Mouse (Mus musculus): ENCODE data around the gene Adrm1. TPM values are rescaled to one million over a fixed set of nuclear protein-coding genes. Genes with fewer than 3 reads are reported as not detected.

The Adrm1 gene
- total and polyA plus RNA-seq, 2 experiments = 30.7 to 107 TPM

DNA sequence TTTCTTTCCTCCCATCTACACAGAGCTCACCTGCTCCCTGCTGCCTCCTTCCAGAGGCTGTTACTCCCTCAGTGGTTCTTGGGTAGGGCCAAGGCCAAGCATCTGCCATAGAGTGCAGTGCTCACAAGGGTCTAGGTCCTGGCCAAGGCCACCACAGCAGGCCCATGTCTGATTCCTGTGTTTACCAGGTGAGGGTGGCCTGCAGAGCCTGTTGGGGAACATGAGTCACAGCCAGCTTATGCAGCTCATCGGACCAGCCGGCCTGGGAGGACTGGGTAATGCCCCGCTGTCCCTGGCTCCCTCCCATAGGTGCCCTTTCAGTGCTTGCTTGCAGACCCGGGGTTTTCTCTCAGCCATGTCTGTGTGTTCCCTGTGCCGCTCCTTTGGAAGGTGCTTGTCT lies 2.8 kb downstream of the Adrm1 start:
- H3K4me1 ChIP-seq (ENCODE audit: control insufficient read depth, insufficient read depth, low read length) = peaks cover 20% of the 10 kb centered on the region
- peaks cover 5% of the 10 kb centered on the region; the same call in 1 of the 2 replicates for H3K36me3 ChIP-seq (ENCODE audit: control insufficient read depth, insufficient read depth, low read length)
- no peak for DNase-seq (ENCODE audit: extremely low read depth, low read depth, low spot score)

GRCm38 (mm10) chr2:180175725-180176124 lies 4.4 kb downstream of the Adrm1 start:
- peaks cover 12% of the 10 kb centered on the region for H3K79me2 ChIP-seq (ENCODE audit: control insufficient read depth, insufficient read depth, low read length)
- TF ChIP-seq POLR2A (IDR thresholded peaks at IDR 0.05; ENCODE audit: extremely low read depth, insufficient read depth, low read length) (no peak), CTCF (IDR thresholded peaks at IDR 0.05; ENCODE audit: low read depth, low read length) (no peak)
- H3K4me1 ChIP-seq (ENCODE audit: control insufficient read depth, insufficient read depth, low read length) = peaks cover 15% of the 10 kb centered on the region
- no peak overlapping the region for H3K9ac ChIP-seq (ENCODE audit: low read depth, low read length)
- WGBS = 90% methylated on average over 7 of the region's 7 CpGs
- no peak for DNase-seq (ENCODE audit: extremely low read depth, low read depth, low spot score)
- H3K36me3 ChIP-seq (ENCODE audit: control insufficient read depth, insufficient read depth, low read length) = peaks cover 5% of the 10 kb centered on the region; the same call in 1 of the 2 replicates
- no peak overlapping the region for H3K4me3 ChIP-seq (ENCODE audit: insufficient read depth, low read depth, low read length)
- no peak overlapping the region for H3K27ac ChIP-seq (replicated peaks; ENCODE audit: insufficient read depth, low read depth, low read length)
- H3K27me3 ChIP-seq (ENCODE audit: control insufficient read depth, insufficient read depth, low read length) = no peaks in the 10 kb centered on the region

More for the DNA sequence above, 2.8 kb downstream of the Adrm1 start:
- Histone ChIP-seq H3K27me3 (ENCODE audit: control insufficient read depth, insufficient read depth, low read length) (no peaks in the 10 kb centered on the region), H3K79me2 (ENCODE audit: control insufficient read depth, insufficient read depth, low read length) (peaks cover 12% of the 10 kb centered on the region), H3K9ac (ENCODE audit: low read depth, low read length) (no peak overlapping the region), H3K4me3 (ENCODE audit: insufficient read depth, low read depth, low read length) (no peak overlapping the region), H3K27ac (replicated peaks; ENCODE audit: insufficient read depth, low read depth, low read length) (no peak overlapping the region)
- TF ChIP-seq CTCF (IDR thresholded peaks at IDR 0.05; ENCODE audit: low read depth, low read length) (no peak), POLR2A (IDR thresholded peaks at IDR 0.05; ENCODE audit: extremely low read depth, insufficient read depth, low read length) (no peak)
- WGBS = 89% methylated on average over 5 of the region's 5 CpGs

DNA sequence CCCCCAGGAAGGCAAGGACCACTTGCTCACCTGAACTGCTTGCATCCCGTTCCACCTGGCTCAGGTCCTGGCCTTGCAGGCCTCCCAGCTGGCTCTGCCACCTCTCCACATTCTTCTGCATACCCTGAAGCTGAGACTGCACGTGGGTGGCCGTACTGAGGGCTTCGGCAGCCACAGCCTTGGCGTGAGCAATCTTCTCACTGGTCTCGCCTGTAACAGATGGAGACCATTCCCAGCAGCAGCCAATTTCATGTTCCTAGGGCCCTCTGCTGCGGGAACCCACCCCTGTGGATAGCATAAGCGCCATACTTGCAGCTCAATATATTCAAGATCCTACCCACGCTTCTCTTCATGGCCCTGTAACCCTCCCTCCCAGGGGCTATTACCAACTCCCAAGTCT lies 10.3 kb downstream of the Adrm1 start:
- DNase-seq (ENCODE audit: extremely low read depth, low read depth, low spot score) = no peak
- Histone ChIP-seq H3K36me3 (ENCODE audit: control insufficient read depth, insufficient read depth, low read length) (no peaks in the 10 kb centered on the region), H3K9ac (ENCODE audit: low read depth, low read length) (no peak overlapping the region), H3K4me1 (ENCODE audit: control insufficient read depth, insufficient read depth, low read length) (no peaks in the 10 kb centered on the region), H3K4me3 (ENCODE audit: insufficient read depth, low read depth, low read length) (no peak overlapping the region), H3K27ac (replicated peaks; ENCODE audit: insufficient read depth, low read depth, low read length) (no peak overlapping the region), H3K27me3 (ENCODE audit: control insufficient read depth, insufficient read depth, low read length) (no peaks in the 10 kb centered on the region), H3K79me2 (ENCODE audit: control insufficient read depth, insufficient read depth, low read length) (no peaks in the 10 kb centered on the region)
- WGBS = 86% methylated on average over 9 of the region's 9 CpGs
- TF ChIP-seq POLR2A (IDR thresholded peaks at IDR 0.05; ENCODE audit: extremely low read depth, insufficient read depth, low read length) (no peak), CTCF (IDR thresholded peaks at IDR 0.05; ENCODE audit: low read depth, low read length) (no peak)

DNA sequence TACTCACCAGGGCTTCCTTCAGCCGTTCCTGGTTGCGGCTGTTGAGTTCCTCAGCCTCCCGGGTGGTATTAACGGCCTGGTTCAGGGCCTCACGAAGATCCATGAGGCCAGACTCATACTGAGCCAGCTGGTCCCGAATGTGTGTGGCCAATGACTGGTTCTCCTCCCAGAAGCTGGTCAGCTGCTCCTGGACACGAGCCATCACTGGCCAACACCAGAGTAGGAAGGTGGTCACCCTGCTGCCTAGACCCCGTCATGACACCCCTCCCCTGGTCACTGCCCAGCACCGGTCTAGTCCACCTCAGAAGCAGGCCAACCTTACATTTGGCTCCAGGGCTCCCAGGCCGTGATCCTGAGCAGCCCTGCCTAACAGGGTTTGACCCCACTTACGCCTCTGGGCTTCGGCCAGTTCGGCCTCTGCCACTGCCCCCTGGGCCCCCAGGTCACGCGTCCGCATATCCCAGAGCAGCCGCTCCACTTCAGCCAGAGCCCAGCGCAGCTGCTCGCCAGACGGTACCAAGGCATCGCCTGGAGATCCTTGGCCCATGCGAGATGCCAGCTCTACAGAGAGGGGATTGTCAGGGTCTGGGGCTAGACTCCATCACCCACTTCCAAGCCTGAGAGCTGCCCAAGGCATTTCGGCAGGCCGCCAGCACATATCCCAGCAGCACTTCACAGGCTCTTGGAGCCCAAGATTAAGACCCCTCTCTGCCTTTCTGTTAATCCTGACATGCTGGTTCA lies 12.9 kb downstream of the Adrm1 start:
- H3K4me1 ChIP-seq (ENCODE audit: control insufficient read depth, insufficient read depth, low read length) = no peaks in the 10 kb centered on the region
- no peak for DNase-seq (ENCODE audit: extremely low read depth, low read depth, low spot score)
- TF ChIP-seq CTCF (IDR thresholded peaks at IDR 0.05; ENCODE audit: low read depth, low read length) = no peak
- no peak for TF ChIP-seq POLR2A (IDR thresholded peaks at IDR 0.05; ENCODE audit: extremely low read depth, insufficient read depth, low read length)
- no peak overlapping the region for H3K4me3 ChIP-seq (ENCODE audit: insufficient read depth, low read depth, low read length)
- WGBS = 91% methylated on average over 24 of the region's 24 CpGs
- no peak overlapping the region for H3K27ac ChIP-seq (replicated peaks; ENCODE audit: insufficient read depth, low read depth, low read length)
- H3K36me3 ChIP-seq (ENCODE audit: control insufficient read depth, insufficient read depth, low read length) = no peaks in the 10 kb centered on the region
- no peak overlapping the region for H3K9ac ChIP-seq (ENCODE audit: low read depth, low read length)
- no peaks in the 10 kb centered on the region for H3K27me3 ChIP-seq (ENCODE audit: control insufficient read depth, insufficient read depth, low read length)
- no peaks in the 10 kb centered on the region for H3K79me2 ChIP-seq (ENCODE audit: control insufficient read depth, insufficient read depth, low read length)

DNA sequence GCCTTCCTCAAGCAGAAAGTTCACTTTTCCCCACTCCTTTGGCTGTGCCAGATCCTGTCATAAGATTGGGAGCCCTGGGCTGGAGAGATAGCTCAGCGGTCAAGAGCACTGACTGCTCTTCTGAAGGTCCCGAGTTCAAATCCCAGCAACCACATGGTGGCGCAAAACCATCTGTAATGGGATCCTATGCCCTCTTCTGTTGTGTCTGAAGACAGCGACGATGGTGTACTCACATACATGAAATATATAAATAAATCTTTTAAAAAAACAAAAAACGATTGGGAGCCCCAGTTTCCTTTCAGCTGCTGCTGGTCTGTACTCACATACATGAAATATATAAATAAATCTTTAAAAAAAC lies 13.4 kb downstream of the Adrm1 start:
- no peak for TF ChIP-seq CTCF (IDR thresholded peaks at IDR 0.05; ENCODE audit: low read depth, low read length)
- TF ChIP-seq POLR2A (IDR thresholded peaks at IDR 0.05; ENCODE audit: extremely low read depth, insufficient read depth, low read length) = no peak
- Histone ChIP-seq H3K4me1 (ENCODE audit: control insufficient read depth, insufficient read depth, low read length) (no peaks in the 10 kb centered on the region), H3K27ac (replicated peaks; ENCODE audit: insufficient read depth, low read depth, low read length) (no peak overlapping the region), H3K36me3 (ENCODE audit: control insufficient read depth, insufficient read depth, low read length) (no peaks in the 10 kb centered on the region), H3K27me3 (ENCODE audit: control insufficient read depth, insufficient read depth, low read length) (no peaks in the 10 kb centered on the region), H3K79me2 (ENCODE audit: control insufficient read depth, insufficient read depth, low read length) (no peaks in the 10 kb centered on the region), H3K4me3 (ENCODE audit: insufficient read depth, low read depth, low read length) (no peak overlapping the region), H3K9ac (ENCODE audit: low read depth, low read length) (no peak overlapping the region)
- DNase-seq (ENCODE audit: extremely low read depth, low read depth, low spot score) = no peak
- WGBS = 78% methylated on average over 6 of the region's 6 CpGs

GRCm38 (mm10) chr2:180185686-180186085 lies 14.4 kb downstream of the Adrm1 start:
- H3K4me1 ChIP-seq (ENCODE audit: control insufficient read depth, insufficient read depth, low read length) = no peaks in the 10 kb centered on the region
- TF ChIP-seq CTCF (IDR thresholded peaks at IDR 0.05; ENCODE audit: low read depth, low read length) = no peak
- TF ChIP-seq POLR2A (IDR thresholded peaks at IDR 0.05; ENCODE audit: extremely low read depth, insufficient read depth, low read length) = no peak
- 94% methylated on average over 14 of the region's 14 CpGs for WGBS
- no peak overlapping the region for H3K4me3 ChIP-seq (ENCODE audit: insufficient read depth, low read depth, low read length)
- no peaks in the 10 kb centered on the region for H3K79me2 ChIP-seq (ENCODE audit: control insufficient read depth, insufficient read depth, low read length)
- no peak for DNase-seq (ENCODE audit: extremely low read depth, low read depth, low spot score)
- H3K27ac ChIP-seq (replicated peaks; ENCODE audit: insufficient read depth, low read depth, low read length) = no peak overlapping the region
- no peak overlapping the region for H3K9ac ChIP-seq (ENCODE audit: low read depth, low read length)
- H3K36me3 ChIP-seq (ENCODE audit: control insufficient read depth, insufficient read depth, low read length) = no peaks in the 10 kb centered on the region
- no peaks in the 10 kb centered on the region for H3K27me3 ChIP-seq (ENCODE audit: control insufficient read depth, insufficient read depth, low read length)

Data from liver, adult 2 months (tissue).